Mouse (Mus musculus): ENCODE measurements around the gene 9530077C05Rik. TPM values are rescaled to one million over a fixed set of nuclear protein-coding genes. Genes with fewer than 3 reads are reported as not detected.
"Not testable (repeated sequence)": the region's sequence is repeated elsewhere in the genome, so short reads cannot be mapped to it uniquely, and the experiment has no call there.

The 9530077C05Rik gene
- polyA plus RNA-seq, 1 experiment from 2014 or later, result 3.0 TPM

DNA sequence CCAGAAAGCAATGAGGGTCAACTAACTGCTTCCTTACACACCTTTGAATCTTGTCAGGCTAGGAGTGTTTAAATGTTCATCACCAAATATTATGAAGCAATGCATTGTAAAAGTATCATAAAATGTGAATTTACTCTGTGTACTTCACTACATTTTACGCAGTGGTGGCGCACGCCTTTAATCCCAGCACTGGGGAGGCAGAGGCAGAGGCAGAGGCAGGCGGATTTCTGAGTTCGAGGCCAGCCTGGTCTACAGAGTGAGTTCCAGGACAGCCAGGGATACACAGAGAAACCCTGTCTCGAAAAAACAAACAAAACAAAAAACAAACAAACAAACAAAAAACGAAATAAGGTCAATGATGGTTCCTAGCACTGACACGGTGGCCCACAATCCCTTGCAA lies 42.7 kb downstream of the 9530077C05Rik start, which contains the start of gene Gm17545:
Gene Gm17545, plus strand, starts transcription at position 301 of the 400 bp plus-strand sequence.
- H3K9me3 ChIP-seq (replicated peaks; ENCODE audit: control insufficient read depth, low read length); H3K4me3 ChIP-seq (ENCODE audit: low read depth, low read length); H3K9ac ChIP-seq (ENCODE audit: low read depth, low read length); H3K4me2 ChIP-seq; H3K27me3 ChIP-seq (ENCODE audit: control insufficient read depth, insufficient read depth, low read length); H3K4me1 ChIP-seq (ENCODE audit: control insufficient read depth, insufficient read depth, low read length); H3K27ac ChIP-seq (ENCODE audit: low read depth, low read length); ATAC-seq (replicated peaks; ENCODE audit: insufficient number of reproducible peaks, low FRiP score, low TSS enrichment): not testable (repeated sequence)
- H3K36me3 ChIP-seq (ENCODE audit: control insufficient read depth, insufficient read depth, low read length), result peaks cover 37% of the 10 kb centered on the region
- 88% methylated on average over 8 of the region's 8 CpGs for WGBS (ENCODE audit: insufficient replicate concordance)

DNA sequence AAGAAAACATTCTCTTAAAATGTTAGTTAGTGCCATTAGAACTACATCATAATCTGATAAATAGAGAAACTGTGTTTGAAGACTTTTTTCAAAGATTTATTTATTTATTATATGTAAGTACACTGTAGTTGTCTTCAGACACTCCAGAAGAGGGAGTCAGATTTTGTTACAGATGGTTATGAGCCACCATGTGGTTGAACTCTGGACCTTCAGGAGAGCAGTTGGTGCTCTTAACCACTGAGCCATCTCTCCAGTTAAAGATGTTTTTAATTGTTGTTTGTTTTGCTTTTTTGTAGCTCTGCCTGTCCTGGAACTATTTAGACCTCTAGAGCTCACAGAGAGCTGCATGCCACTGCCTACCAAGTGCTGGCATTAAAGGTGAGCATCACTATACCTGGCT lies 43.7 kb downstream of the 9530077C05Rik start:
- H3K27me3 ChIP-seq (ENCODE audit: control insufficient read depth, insufficient read depth, low read length), result no peaks in the 10 kb centered on the region
- no peak for ATAC-seq (replicated peaks; ENCODE audit: insufficient number of reproducible peaks, low FRiP score, low TSS enrichment)
- H3K9me3 ChIP-seq (replicated peaks; ENCODE audit: control insufficient read depth, low read length), result no peaks in the 10 kb centered on the region
- peaks cover 34% of the 10 kb centered on the region for H3K36me3 ChIP-seq (ENCODE audit: control insufficient read depth, insufficient read depth, low read length)
- no peak overlapping the region for H3K4me2 ChIP-seq
- no peak overlapping the region for H3K9ac ChIP-seq (ENCODE audit: low read depth, low read length)
- H3K27ac ChIP-seq (ENCODE audit: low read depth, low read length), result no peak overlapping the region
- no peak overlapping the region for H3K4me3 ChIP-seq (ENCODE audit: low read depth, low read length)
- peaks cover 3% of the 10 kb centered on the region; the same call in 1 of the 2 replicates for H3K4me1 ChIP-seq (ENCODE audit: control insufficient read depth, insufficient read depth, low read length)

GRCm38 (mm10) chr9:22457142-22457835 lies 46.0 kb downstream of the 9530077C05Rik start:
- Histone ChIP-seq H3K4me1 (ENCODE audit: control insufficient read depth, insufficient read depth, low read length) (peaks cover 3% of the 10 kb centered on the region; the same call in 1 of the 2 replicates), H3K9ac (ENCODE audit: low read depth, low read length) (no peak overlapping the region), H3K9me3 (replicated peaks; ENCODE audit: control insufficient read depth, low read length) (no peaks in the 10 kb centered on the region), H3K4me3 (ENCODE audit: low read depth, low read length) (no peak overlapping the region), H3K27me3 (ENCODE audit: control insufficient read depth, insufficient read depth, low read length) (no peaks in the 10 kb centered on the region), H3K36me3 (ENCODE audit: control insufficient read depth, insufficient read depth, low read length) (peaks cover 27% of the 10 kb centered on the region), H3K4me2 (no peak overlapping the region), H3K27ac (ENCODE audit: low read depth, low read length) (no peak overlapping the region)
- 88% methylated on average over 11 of the region's 11 CpGs for WGBS (ENCODE audit: insufficient replicate concordance)
- no peak for ATAC-seq (replicated peaks; ENCODE audit: insufficient number of reproducible peaks, low FRiP score, low TSS enrichment)

- Histone ChIP-seq H3K27me3 (ENCODE audit: control insufficient read depth, insufficient read depth, low read length) (no peaks in the 10 kb centered on the region), H3K4me2 (no peak overlapping the region), H3K9me3 (replicated peaks; ENCODE audit: control insufficient read depth, low read length) (no peaks in the 10 kb centered on the region), H3K9ac (ENCODE audit: low read depth, low read length) (no peak overlapping the region), H3K4me1 (ENCODE audit: control insufficient read depth, insufficient read depth, low read length) (no peaks in the 10 kb centered on the region), H3K4me3 (ENCODE audit: low read depth, low read length) (no peak overlapping the region), H3K36me3 (ENCODE audit: control insufficient read depth, insufficient read depth, low read length) (peaks cover 1% of the 10 kb centered on the region), H3K27ac (ENCODE audit: low read depth, low read length) (no peak overlapping the region)
- no peak for ATAC-seq (replicated peaks; ENCODE audit: insufficient number of reproducible peaks, low FRiP score, low TSS enrichment)
- 87% methylated on average over 3 of the region's 3 CpGs for WGBS (ENCODE audit: insufficient replicate concordance)
Measured at GRCm38 (mm10) chr9:22461946-22462345, 50.6 kb downstream of the 9530077C05Rik start.

- Histone ChIP-seq H3K4me2 (no peak overlapping the region), H3K9me3 (replicated peaks; ENCODE audit: control insufficient read depth, low read length) (no peaks in the 10 kb centered on the region), H3K4me1 (ENCODE audit: control insufficient read depth, insufficient read depth, low read length) (0 out of 2 replicates have a peak, but pooled peaks cover 4% of the 10 kb centered on the region), H3K4me3 (ENCODE audit: low read depth, low read length) (no peak overlapping the region), H3K27ac (ENCODE audit: low read depth, low read length) (no peak overlapping the region), H3K36me3 (ENCODE audit: control insufficient read depth, insufficient read depth, low read length) (no peaks in the 10 kb centered on the region), H3K9ac (ENCODE audit: low read depth, low read length) (no peak overlapping the region), H3K27me3 (ENCODE audit: control insufficient read depth, insufficient read depth, low read length) (no peaks in the 10 kb centered on the region)
- ATAC-seq (replicated peaks; ENCODE audit: insufficient number of reproducible peaks, low FRiP score, low TSS enrichment), result no peak
- WGBS (ENCODE audit: insufficient replicate concordance), result 96% methylated on average over 5 of the region's 5 CpGs
Measured at GRCm38 (mm10) chr9:22466212-22466611, 54.9 kb downstream of the 9530077C05Rik start.

GRCm38 (mm10) chr9:22467371-22468169 lies 56.3 kb downstream of the 9530077C05Rik start:
- peak overlapping the region; percentile 90 for H3K4me3 ChIP-seq (ENCODE audit: low read depth, low read length)
- under 1% methylated on average over 73 of the region's 73 CpGs for WGBS (ENCODE audit: insufficient replicate concordance)
- H3K9me3 ChIP-seq (replicated peaks; ENCODE audit: control insufficient read depth, low read length), result no peaks in the 10 kb centered on the region
- H3K27ac ChIP-seq (ENCODE audit: low read depth, low read length), result peak overlapping the region; percentile 84
- peak; percentile 47 for ATAC-seq (replicated peaks; ENCODE audit: insufficient number of reproducible peaks, low FRiP score, low TSS enrichment)
- H3K27me3 ChIP-seq (ENCODE audit: control insufficient read depth, insufficient read depth, low read length), result no peaks in the 10 kb centered on the region
- peak overlapping the region; percentile 93 for H3K9ac ChIP-seq (ENCODE audit: low read depth, low read length)
- no peaks in the 10 kb centered on the region for H3K36me3 ChIP-seq (ENCODE audit: control insufficient read depth, insufficient read depth, low read length)
- H3K4me1 ChIP-seq (ENCODE audit: control insufficient read depth, insufficient read depth, low read length), result 0 out of 2 replicates have a peak, but pooled peaks cover 4% of the 10 kb centered on the region
- H3K4me2 ChIP-seq, result peak overlapping the region; percentile 82

DNA sequence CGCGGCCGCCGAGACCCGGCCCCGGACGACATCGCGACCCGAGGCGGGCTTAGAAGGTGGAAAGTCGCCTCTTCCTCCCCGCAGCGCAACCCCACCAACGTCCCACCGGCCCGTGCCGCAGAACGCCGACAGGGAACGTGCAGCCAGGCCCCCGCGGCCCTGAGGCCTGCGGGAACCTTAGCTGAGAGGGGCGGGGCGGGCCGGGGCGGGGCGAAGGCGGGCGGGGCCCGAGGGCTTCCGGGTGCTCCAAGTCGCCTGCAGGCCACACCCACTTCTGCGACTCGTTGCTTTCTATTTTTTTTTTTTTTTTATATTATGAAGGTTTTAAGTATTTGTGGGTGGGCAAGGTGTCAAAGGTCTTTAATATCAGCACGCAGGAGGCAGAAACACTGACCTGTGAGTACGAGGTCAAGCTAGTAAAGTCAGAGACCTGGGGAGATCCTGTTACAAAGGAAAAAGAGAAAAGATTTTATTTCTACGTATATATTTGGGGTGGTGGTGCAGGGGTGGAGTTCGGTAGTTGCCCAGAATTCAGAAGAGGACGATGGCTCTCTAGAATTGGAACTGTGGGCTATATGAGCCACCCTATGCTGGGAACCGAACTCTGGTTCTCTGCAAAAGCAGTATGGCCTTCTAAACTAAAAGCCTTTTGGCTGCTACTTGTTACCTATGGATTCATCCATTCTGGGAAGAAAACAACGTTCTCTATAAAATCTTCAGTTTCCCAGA lies 57.0 kb downstream of the 9530077C05Rik start:
- H3K4me1 ChIP-seq (ENCODE audit: control insufficient read depth, insufficient read depth, low read length), result 0 out of 2 replicates have a peak, but pooled peaks cover 4% of the 10 kb centered on the region
- peak overlapping the region; percentile 82 for H3K4me2 ChIP-seq
- no peaks in the 10 kb centered on the region for H3K9me3 ChIP-seq (replicated peaks; ENCODE audit: control insufficient read depth, low read length)
- H3K36me3 ChIP-seq (ENCODE audit: control insufficient read depth, insufficient read depth, low read length), result no peaks in the 10 kb centered on the region
- H3K27ac ChIP-seq (ENCODE audit: low read depth, low read length), result peak overlapping the region; percentile 84
- ATAC-seq (replicated peaks; ENCODE audit: insufficient number of reproducible peaks, low FRiP score, low TSS enrichment), result peak; percentile 87
- WGBS (ENCODE audit: insufficient replicate concordance), result 6% methylated on average over 38 of the region's 43 CpGs
- peak overlapping the region; percentile 93 for H3K9ac ChIP-seq (ENCODE audit: low read depth, low read length)
- H3K27me3 ChIP-seq (ENCODE audit: control insufficient read depth, insufficient read depth, low read length), result no peaks in the 10 kb centered on the region
- H3K4me3 ChIP-seq (ENCODE audit: low read depth, low read length), result peak overlapping the region; percentile 90

DNA sequence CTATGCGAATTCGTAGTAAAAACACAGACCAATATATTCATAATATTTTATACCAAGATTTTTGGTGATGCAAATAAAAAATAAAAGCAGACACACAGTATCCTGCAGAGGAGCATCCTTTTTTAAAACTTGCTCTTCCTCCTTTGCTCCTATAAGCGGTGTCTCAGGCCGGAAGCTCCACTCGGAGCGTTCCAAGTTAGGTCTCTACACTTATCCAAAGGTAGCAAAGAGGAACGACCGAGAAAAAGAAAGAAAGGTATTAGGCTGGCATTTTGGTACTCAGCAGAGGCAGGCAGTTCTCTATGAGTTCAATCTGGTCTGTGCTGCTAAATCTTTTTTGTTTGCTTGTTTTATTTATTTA lies 57.6 kb downstream of the 9530077C05Rik start:
- Histone ChIP-seq H3K27me3 (ENCODE audit: control insufficient read depth, insufficient read depth, low read length) (no peaks in the 10 kb centered on the region), H3K4me2 (no peak overlapping the region), H3K4me3 (ENCODE audit: low read depth, low read length) (no peak overlapping the region), H3K9me3 (replicated peaks; ENCODE audit: control insufficient read depth, low read length) (no peaks in the 10 kb centered on the region), H3K27ac (ENCODE audit: low read depth, low read length) (no peak overlapping the region), H3K4me1 (ENCODE audit: control insufficient read depth, insufficient read depth, low read length) (0 out of 2 replicates have a peak, but pooled peaks cover 4% of the 10 kb centered on the region), H3K36me3 (ENCODE audit: control insufficient read depth, insufficient read depth, low read length) (no peaks in the 10 kb centered on the region), H3K9ac (ENCODE audit: low read depth, low read length) (no peak overlapping the region)
- 72% methylated on average over 8 of the region's 8 CpGs for WGBS (ENCODE audit: insufficient replicate concordance)
- ATAC-seq (replicated peaks; ENCODE audit: insufficient number of reproducible peaks, low FRiP score, low TSS enrichment), result no peak

All from heart, embryonic 11.5 days (tissue).